Mouse (Mus musculus) ovary, postnatal 36 days (tissue): ENCODE measurements around the gene Syne3.

Experiments used
- DNase-seq: peaks from one replicate; pipeline ENCODE4 v3.0.0; 2022; ENCODE audit warnings: low spot score, mixed read lengths

Gene Syne3

GRCm38 (mm10) chr12:104964953-104965911, 44.4 kb downstream of the Syne3 start:
- DNase-seq = no peak

- no peak for DNase-seq
Measured at GRCm38 (mm10) chr12:104960421-104960820, 49.2 kb downstream of the Syne3 start.

- DNase-seq = no peak
Measured at GRCm38 (mm10) chr12:104959966-104960365, 49.6 kb downstream of the Syne3 start.

GRCm38 (mm10) chr12:104958263-104958662, 51.3 kb downstream of the Syne3 start:
- no peak for DNase-seq

- DNase-seq = no peak
Measured at GRCm38 (mm10) chr12:104957165-104957564, 52.4 kb downstream of the Syne3 start.

GRCm38 (mm10) chr12:104956406-104956805, 53.2 kb downstream of the Syne3 start:
- no peak for DNase-seq

GRCm38 (mm10) chr12:104955003-104955800, 54.4 kb downstream of the Syne3 start:
- DNase-seq = peak; percentile 39

GRCm38 (mm10) chr12:104953941-104954340, 55.7 kb downstream of the Syne3 start:
- peak; percentile 55 for DNase-seq

GRCm38 (mm10) chr12:104952458-104952857, 57.2 kb downstream of the Syne3 start:
- peak; percentile 75 for DNase-seq

GRCm38 (mm10) chr12:104947911-104948310, 61.7 kb downstream of the Syne3 start:
- no peak for DNase-seq

GRCm38 (mm10) chr12:104946231-104946630, 63.4 kb downstream of the Syne3 start:
- DNase-seq = no peak

GRCm38 (mm10) chr12:104940466-104940865, 69.1 kb downstream of the Syne3 start:
- DNase-seq = no peak

- DNase-seq = no peak
Measured at GRCm38 (mm10) chr12:104940027-104940386, 69.6 kb downstream of the Syne3 start.

- DNase-seq = peak; percentile 72
Measured at GRCm38 (mm10) chr12:104939372-104940026, 70.1 kb downstream of the Syne3 start.

- DNase-seq = no peak
Measured at GRCm38 (mm10) chr12:104938935-104939334, 70.7 kb downstream of the Syne3 start.

- DNase-seq = no peak
Measured at GRCm38 (mm10) chr12:104936223-104936622, 73.4 kb downstream of the Syne3 start.

- DNase-seq = no peak
Measured at GRCm38 (mm10) chr12:104935144-104935543, 74.5 kb downstream of the Syne3 start.

GRCm38 (mm10) chr12:104933800-104934199, 75.8 kb downstream of the Syne3 start:
- no peak for DNase-seq

- DNase-seq = no peak
Measured at GRCm38 (mm10) chr12:104933217-104933616, 76.4 kb downstream of the Syne3 start.

GRCm38 (mm10) chr12:104925765-104926164, 83.8 kb downstream of the Syne3 start:
- no peak for DNase-seq

- no peak for DNase-seq
Measured at GRCm38 (mm10) chr12:104925035-104925434, 84.6 kb downstream of the Syne3 start.

- no peak for DNase-seq
Measured at GRCm38 (mm10) chr12:104924546-104924945, 85.1 kb downstream of the Syne3 start.
